Mouse (Mus musculus) limb, embryonic 14.5 days (tissue): ENCODE data around the gene Ppm1m. TPM values are rescaled to one million over a fixed set of nuclear protein-coding genes. Genes with fewer than 3 reads are reported as not detected.

Experiments used
- ATAC-seq: fragments of 200-750 bp; cut with Nextera tagmentation; 2 replicates; pipeline ENCODE4 v1.8.0; 2017; ENCODE audit warnings: low read depth, moderate number of reproducible peaks, moderate TSS enrichment; ENCODE audit not compliant: low FRiP score
- DNase-seq: peaks from one replicate; pipeline ENCODE4 v3.0.0-alpha.2; 2015; ENCODE audit warnings: low spot score
- H3K27ac ChIP-seq: fragments of 300-500 bp; sonication (generic); replicated peaks from 2 replicates; pipeline ENCODE4 v1.5.1; 2014; ENCODE audit warnings: low read depth, mild to moderate bottlenecking, low read length, moderate library complexity, mixed read lengths
- H3K27me3 ChIP-seq: fragments of 300-500 bp; sonication (generic); 2 replicates; pipeline ENCODE4 v1.6.1; 2014; ENCODE audit warnings: low read length, mixed read lengths; ENCODE audit not compliant: control insufficient read depth, insufficient read depth
- H3K36me3 ChIP-seq: fragments of 300-500 bp; sonication (generic); 2 replicates; pipeline ENCODE4 v1.6.1; 2014; ENCODE audit warnings: mild to moderate bottlenecking, low read length, moderate library complexity, mixed read lengths; ENCODE audit not compliant: control insufficient read depth, insufficient read depth
- H3K4me1 ChIP-seq: fragments of 300-500 bp; sonication (generic); 2 replicates; pipeline ENCODE4 v1.6.1; 2014; ENCODE audit warnings: antibody characterized with exemption, low read length, mixed read lengths; ENCODE audit not compliant: control insufficient read depth, insufficient read depth
- H3K4me2 ChIP-seq: fragments of 300-500 bp; sonication (generic); replicated peaks from 2 replicates; pipeline ENCODE4 v1.6.1; 2014; ENCODE audit warnings: low read depth, mild to moderate bottlenecking, low read length, moderate library complexity; ENCODE audit not compliant: severe bottlenecking
- H3K4me3 ChIP-seq: fragments of 300-500 bp; sonication (generic); replicated peaks from 2 replicates; pipeline ENCODE4 v1.5.1; 2014; ENCODE audit warnings: low read length
- H3K9ac ChIP-seq: fragments of 300-500 bp; sonication (generic); 2 replicates; pipeline ENCODE4 v1.6.1; 2014; ENCODE audit warnings: mild to moderate bottlenecking, low read depth, low read length, moderate library complexity; ENCODE audit not compliant: severe bottlenecking
- H3K9me3 ChIP-seq: fragments of 300-500 bp; sonication (generic); 2 replicates; pipeline ENCODE4 v1.6.1; 2016; ENCODE audit warnings: low read length; ENCODE audit not compliant: control insufficient read depth
- POLR2A ChIP-seq: fragments of 200-500 bp; IDR thresholded peaks from 2 replicates; pipeline ENCODE4 v1.8.0; 2012; ENCODE audit warnings: inconsistent platforms, mild to moderate bottlenecking, moderate library complexity, borderline replicate concordance; ENCODE audit not compliant: insufficient read depth, insufficient read length; ENCODE audit errors: extremely low read depth
- WGBS: fragments of 180-500 bp; shearing (Covaris S2); extraction: QIAGEN DNeasy Blood & Tissue Kit; methylation state at CpG from one replicate; pipeline ENCODE4 v1.1.7; 2014; 5-methylcytosine and 5-hydroxymethylcytosine counted together
- polyA plus RNA-seq, 2 experiments: library from polyadenylated mRNA; depleted of rRNA in 1 of 2; stranded (reverse) in 1 of 2; unstranded in 1 of 2; fragments of >200 nt; fragmentation: Nextera tagmentation in 1 of 2; extraction: Ambion mirVana in 1 of 2; gene quantifications; 2 replicates each; pipeline versions ENCODE4 v1.2.1 to v1.2.3; 2012 to 2014

Gene Ppm1m
- polyA plus RNA-seq (2012; rRNA removed) (87.0 and 93.5 TPM in 2 replicates), polyA plus RNA-seq (2014; fragmentation: Nextera tagmentation; extraction: Ambion mirVana) (39.2 and 48.3 TPM in 2 replicates)

DNA sequence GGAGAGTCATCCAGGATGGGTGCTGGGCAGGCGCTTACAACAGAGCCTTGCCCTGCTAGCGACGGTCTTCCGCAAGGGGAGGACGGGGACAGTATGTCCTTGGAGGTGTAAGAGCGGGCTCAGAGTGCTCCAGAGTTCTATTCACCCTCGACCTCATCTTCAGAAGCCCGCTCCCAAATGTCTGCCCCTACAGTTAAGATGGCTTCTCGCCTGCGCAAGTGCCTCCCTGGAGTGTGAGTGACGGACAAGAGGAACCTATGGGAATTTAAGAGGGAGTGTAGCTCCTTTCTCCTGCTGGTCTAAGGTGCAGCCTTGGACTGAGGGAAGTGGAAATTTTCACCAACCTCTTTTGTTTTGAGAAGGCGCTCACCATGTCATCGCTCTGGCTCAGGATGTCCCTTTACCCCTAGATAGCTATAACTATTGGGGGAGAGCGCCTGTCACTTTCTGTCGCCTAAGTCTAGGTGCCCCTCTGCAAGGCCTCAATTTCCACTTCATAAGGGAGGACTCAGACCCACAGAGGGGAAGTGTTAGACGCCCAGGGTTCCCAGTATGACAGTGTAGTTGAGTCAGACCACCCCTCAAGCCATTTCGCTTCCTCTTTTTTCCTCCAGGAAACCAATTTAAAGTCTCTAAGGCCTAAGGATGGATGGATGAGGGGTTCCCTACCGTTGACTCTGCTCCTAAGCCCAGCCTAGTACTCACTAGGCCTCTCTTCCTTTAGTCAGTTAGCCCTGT lies at the start of gene Ppm1m:
Gene Ppm1m, minus strand, starts transcription at position 212 of the 738 bp plus-strand sequence.
- Histone ChIP-seq H3K36me3 (peaks cover 23% of the 10 kb centered on the region), H3K4me1 (peaks cover 26% of the 10 kb centered on the region), H3K4me3 (peak within 1 kb of the TSS; percentile 66), H3K4me2 (peak within 1 kb of the TSS; percentile 56), H3K9me3 (no peaks in the 10 kb centered on the region), H3K9ac (peak within 1 kb of the TSS; percentile 76), H3K27me3 (no peaks in the 10 kb centered on the region), H3K27ac (peak within 1 kb of the TSS; percentile 39; the same call in 1 of the 2 replicates)
- DNase-seq (no peak), ATAC-seq (no peak)
- WGBS = 47% methylated on average over 18 of the region's 18 CpGs
- TF ChIP-seq POLR2A = no peak

DNA sequence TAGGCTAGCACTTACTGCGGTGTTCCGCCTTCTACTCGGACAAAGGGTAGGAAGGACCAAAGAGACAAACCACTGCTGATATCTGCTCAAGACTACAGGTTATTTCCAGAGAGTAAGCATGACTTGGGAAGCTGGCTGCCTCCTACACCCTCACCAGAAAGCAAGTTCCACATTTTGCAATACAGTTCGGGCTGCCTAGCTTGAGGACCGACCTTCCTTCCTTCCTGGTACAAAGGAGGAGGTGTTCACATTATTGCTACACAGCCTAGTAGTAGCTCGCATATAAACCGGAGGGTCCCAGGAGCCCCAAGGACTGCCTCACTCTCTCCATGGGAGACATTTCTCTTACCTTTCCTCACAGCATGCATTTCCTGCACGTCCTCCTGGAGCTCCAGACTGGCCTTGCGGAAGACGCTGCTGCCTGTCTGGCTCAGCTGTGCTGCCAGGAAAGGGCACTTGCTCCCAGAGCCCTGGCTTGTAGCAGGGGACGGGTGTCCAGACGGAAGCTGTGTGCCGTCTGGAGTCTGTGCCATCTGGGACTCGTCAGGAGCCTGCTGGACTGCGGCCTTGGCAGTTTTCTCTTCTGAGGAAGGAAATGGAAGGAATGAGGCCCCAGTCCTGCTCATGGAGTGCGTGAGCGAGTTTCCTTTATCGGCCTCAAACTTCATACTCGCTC lies 43.4 kb upstream of the Ppm1m start:
- H3K4me2 ChIP-seq = no peak overlapping the region
- peaks cover 64% of the 10 kb centered on the region for H3K36me3 ChIP-seq
- peaks cover 10% of the 10 kb centered on the region for H3K4me1 ChIP-seq
- ATAC-seq (no peak), DNase-seq (no peak)
- no peak for TF ChIP-seq POLR2A
- peak overlapping the region; percentile 25; the same call in 1 of the 2 replicates for H3K9ac ChIP-seq
- H3K4me3 ChIP-seq = no peak overlapping the region
- 47% methylated on average over 19 of the region's 19 CpGs for WGBS
- no peaks in the 10 kb centered on the region for H3K27me3 ChIP-seq
- no peaks in the 10 kb centered on the region for H3K9me3 ChIP-seq
- H3K27ac ChIP-seq = no peak overlapping the region

DNA sequence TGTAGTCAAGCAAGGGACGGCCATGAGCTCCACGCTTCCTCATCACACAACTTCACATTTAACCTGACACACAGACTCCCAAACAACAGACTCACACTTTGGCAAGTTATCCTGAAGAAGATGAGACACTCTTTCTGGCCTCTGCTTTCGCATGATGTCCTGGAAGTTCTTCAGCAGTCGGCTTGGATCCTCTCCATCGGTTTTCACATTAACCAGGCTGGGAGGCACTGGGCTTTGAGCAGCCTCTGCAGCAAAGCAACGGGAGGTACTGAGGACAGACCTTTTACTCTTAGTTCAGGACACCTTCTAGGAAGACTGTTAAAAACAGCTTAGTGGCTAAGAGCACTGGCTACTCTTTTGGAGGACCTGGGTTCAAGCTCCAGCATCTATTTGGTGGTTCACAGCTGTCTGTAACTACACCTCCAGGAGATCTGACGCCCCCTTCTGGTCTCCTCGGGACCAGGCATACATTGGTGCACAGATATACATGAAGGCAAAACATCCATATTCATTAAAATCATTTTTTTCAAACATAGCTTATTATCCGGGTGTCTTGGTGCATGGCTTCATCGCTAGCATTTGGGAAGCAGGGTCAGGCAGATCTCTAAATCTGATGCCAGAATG lies 42.1 kb upstream of the Ppm1m start:
- peaks cover 77% of the 10 kb centered on the region for H3K36me3 ChIP-seq

DNA sequence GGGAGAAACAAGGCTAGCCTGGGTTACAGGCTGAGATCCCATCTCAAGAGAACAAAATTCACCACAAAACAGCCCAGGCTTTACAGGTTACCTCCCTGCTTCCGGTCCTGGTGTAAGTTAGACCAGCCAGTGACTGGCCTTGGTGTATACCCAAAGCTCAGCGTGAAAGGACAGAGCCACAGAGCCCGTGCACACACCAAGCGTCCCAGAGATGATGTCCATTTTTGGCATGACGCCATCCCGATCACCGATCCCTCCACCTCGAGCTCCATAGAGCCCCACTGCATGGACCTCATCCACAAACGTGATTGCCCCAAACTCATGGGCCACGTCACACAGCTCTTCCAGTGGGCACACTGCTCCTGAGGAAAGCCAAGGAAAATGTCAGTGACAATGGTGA lies 38.3 kb upstream of the Ppm1m start:
- Histone ChIP-seq H3K9ac (no peak overlapping the region), H3K4me1 (no peaks in the 10 kb centered on the region), H3K9me3 (no peaks in the 10 kb centered on the region), H3K4me3 (no peak overlapping the region), H3K4me2 (no peak overlapping the region), H3K36me3 (peaks cover 99% of the 10 kb centered on the region), H3K27me3 (no peaks in the 10 kb centered on the region), H3K27ac (no peak overlapping the region)
- ATAC-seq = no peak
- DNase-seq = no peak
- WGBS = 94% methylated on average over 10 of the region's 10 CpGs
- TF ChIP-seq POLR2A = no peak

More for the DNA sequence above, 42.1 kb upstream of the Ppm1m start:
- Histone ChIP-seq H3K4me2 (no peak overlapping the region), H3K9me3 (no peaks in the 10 kb centered on the region), H3K4me3 (no peak overlapping the region), H3K4me1 (peaks cover 4% of the 10 kb centered on the region), H3K27me3 (no peaks in the 10 kb centered on the region), H3K9ac (no peak overlapping the region), H3K27ac (no peak overlapping the region)
- DNase-seq (no peak), ATAC-seq (no peak)
- TF ChIP-seq POLR2A = no peak
- WGBS = 91% methylated on average over 10 of the region's 10 CpGs

DNA sequence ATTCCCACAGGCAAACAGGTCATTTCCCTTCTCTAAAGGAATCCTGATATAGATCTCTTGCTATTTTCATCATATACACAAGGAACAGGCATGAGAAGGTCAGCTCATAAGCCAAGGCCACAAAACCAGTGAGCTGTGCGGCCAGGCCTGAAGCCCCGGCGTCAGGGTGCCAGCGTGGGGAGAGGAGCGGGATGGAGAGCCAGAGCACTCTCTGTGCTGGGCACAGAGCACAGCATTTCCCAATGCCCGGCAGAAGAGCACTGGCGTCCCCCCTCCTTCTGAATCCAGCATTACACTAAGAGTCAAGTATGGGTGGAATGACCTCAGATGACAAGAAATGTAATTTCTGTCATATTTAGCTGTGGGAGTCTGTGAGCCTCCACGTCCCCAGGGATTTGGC lies 37.9 kb upstream of the Ppm1m start:
- H3K4me1 ChIP-seq = no peaks in the 10 kb centered on the region
- DNase-seq (no peak), ATAC-seq (no peak)
- no peak for TF ChIP-seq POLR2A
- no peaks in the 10 kb centered on the region for H3K27me3 ChIP-seq
- peaks cover 99% of the 10 kb centered on the region for H3K36me3 ChIP-seq
- no peak overlapping the region for H3K9ac ChIP-seq
- no peak overlapping the region for H3K27ac ChIP-seq
- no peaks in the 10 kb centered on the region for H3K9me3 ChIP-seq
- WGBS = 90% methylated on average over 8 of the region's 8 CpGs
- H3K4me2 ChIP-seq = no peak overlapping the region
- H3K4me3 ChIP-seq = no peak overlapping the region
